Mouse (Mus musculus): Measurements from ENCODE around the gene Rtl8b. TPM values are rescaled to one million over a fixed set of nuclear protein-coding genes. Genes with fewer than 3 reads are reported as not detected.
A peak's percentile ranks its signal among the peaks of the same experiment; 100 is the strongest.
"Not testable (repeated sequence)": the region's sequence is repeated elsewhere in the genome, so short reads cannot be mapped to it uniquely, and the experiment has no call there.

The Rtl8b gene
- total and polyA plus RNA-seq, 2 experiments from 2014 or later: 275 to 323 TPM

DNA sequence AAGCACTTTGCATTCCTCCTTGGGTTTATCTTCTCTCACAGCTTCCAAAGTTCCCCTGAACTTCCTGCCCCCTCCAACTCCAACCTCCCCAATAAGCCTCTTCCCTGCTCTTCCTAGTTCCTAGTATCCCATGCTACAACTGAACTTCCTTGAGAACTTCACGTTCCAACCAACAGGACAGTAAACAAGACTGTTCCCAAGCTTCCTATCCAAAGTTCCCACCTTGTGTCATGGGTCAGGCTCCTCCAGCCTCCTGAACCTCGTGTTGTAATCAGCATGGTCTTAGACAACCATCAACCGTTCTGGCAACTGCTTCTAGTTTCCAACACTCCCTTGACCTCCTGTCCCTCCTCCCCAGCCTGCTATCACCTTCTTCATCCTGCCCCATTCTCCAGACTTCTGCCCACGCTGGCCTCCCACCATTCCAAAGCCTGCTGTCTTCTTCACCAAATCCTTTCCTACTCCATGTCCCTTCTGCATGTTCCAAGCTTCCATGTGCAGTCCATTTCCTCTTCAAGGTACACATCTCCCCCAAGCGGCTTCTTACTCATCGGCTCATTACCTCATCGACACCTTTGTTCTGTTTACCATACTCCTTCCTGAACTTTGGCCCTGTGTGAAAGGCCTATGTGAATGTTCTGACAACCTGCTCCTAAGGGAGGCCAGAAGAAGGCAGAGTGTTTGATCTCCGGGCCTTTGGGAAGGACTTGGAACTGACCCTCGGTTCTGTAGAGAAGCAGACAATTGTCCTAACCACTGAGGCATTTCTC is 24.0 kb upstream of the Rtl8b start:
- TF ChIP-seq CTCF (IDR thresholded peaks at IDR 0.05): no peak
- Histone ChIP-seq H3K9ac (replicated peaks; ENCODE audit: low read length, poor library complexity, severe bottlenecking) (no peak overlapping the region), H3K27me3 (ENCODE audit: insufficient read depth, low read length) (no peaks in the 10 kb centered on the region), H3K36me3 (ENCODE audit: insufficient read depth, low read length) (no peaks in the 10 kb centered on the region), H3K27ac (ENCODE audit: low read depth, low read length) (no peak overlapping the region), H3K4me1 (ENCODE audit: insufficient read depth, low read length) (no peaks in the 10 kb centered on the region), H3K4me3 (ENCODE audit: low read depth, low read length) (no peak overlapping the region), H3K4me2 (ENCODE audit: low read depth, low read length, poor library complexity, severe bottlenecking) (no peak overlapping the region), H3K9me3 (ENCODE audit: low read length) (no peaks in the 10 kb centered on the region)
- DNase-seq (ENCODE audit: low spot score) (no peak), ATAC-seq (ENCODE audit: low FRiP score) (no peak)
- 85% methylated on average over 9 of the region's 9 CpGs for WGBS

- H3K4me3 ChIP-seq (ENCODE audit: low read depth, low read length): no peak overlapping the region
- H3K27ac ChIP-seq (ENCODE audit: low read depth, low read length): no peak overlapping the region
- no peak for TF ChIP-seq CTCF (IDR thresholded peaks at IDR 0.05)
- no peak overlapping the region for H3K4me2 ChIP-seq (ENCODE audit: low read depth, low read length, poor library complexity, severe bottlenecking)
- no peaks in the 10 kb centered on the region for H3K36me3 ChIP-seq (ENCODE audit: insufficient read depth, low read length)
- H3K27me3 ChIP-seq (ENCODE audit: insufficient read depth, low read length): no peaks in the 10 kb centered on the region
- no peaks in the 10 kb centered on the region for H3K4me1 ChIP-seq (ENCODE audit: insufficient read depth, low read length)
- no peaks in the 10 kb centered on the region for H3K9me3 ChIP-seq (ENCODE audit: low read length)
- H3K9ac ChIP-seq (replicated peaks; ENCODE audit: low read length, poor library complexity, severe bottlenecking): no peak overlapping the region
- ATAC-seq (ENCODE audit: low FRiP score) (no peak), DNase-seq (ENCODE audit: low spot score) (no peak)
- WGBS: 81% methylated on average over 2 of the region's 2 CpGs
Measured at GRCm38 (mm10) chrX:53693141-53693540, 22.9 kb upstream of the Rtl8b start.

DNA sequence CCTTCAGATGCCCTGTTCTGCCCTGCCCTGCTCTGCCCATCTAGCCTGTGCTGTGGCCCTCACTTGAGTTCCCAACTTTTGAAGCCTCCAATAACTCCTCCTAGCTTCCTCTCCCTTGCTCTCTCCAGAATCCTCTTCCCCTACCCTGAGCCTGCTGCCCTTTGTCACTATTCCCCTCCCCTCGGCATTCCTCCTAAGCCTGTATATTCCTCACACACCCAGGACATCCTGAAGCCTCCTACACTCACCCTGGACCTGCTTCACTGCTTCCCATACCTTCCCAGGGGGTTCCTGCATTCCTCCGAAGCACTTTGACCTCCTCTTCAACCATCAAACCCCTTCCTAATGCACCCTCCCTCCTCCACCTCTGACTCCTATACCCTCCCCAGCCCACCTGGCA is 21.9 kb upstream of the Rtl8b start:
- no peaks in the 10 kb centered on the region for H3K36me3 ChIP-seq (ENCODE audit: insufficient read depth, low read length)
- no peak overlapping the region for H3K4me3 ChIP-seq (ENCODE audit: low read depth, low read length)
- whole genome bisulfite sequencing: 63% methylated on average over 2 of the region's 2 CpGs
- no peak overlapping the region for H3K9ac ChIP-seq (replicated peaks; ENCODE audit: low read length, poor library complexity, severe bottlenecking)
- ATAC-seq (ENCODE audit: low FRiP score) (no peak), DNase-seq (ENCODE audit: low spot score) (no peak)
- no peak overlapping the region for H3K27ac ChIP-seq (ENCODE audit: low read depth, low read length)
- H3K4me1 ChIP-seq (ENCODE audit: insufficient read depth, low read length): no peaks in the 10 kb centered on the region
- no peaks in the 10 kb centered on the region for H3K9me3 ChIP-seq (ENCODE audit: low read length)
- TF ChIP-seq CTCF (IDR thresholded peaks at IDR 0.05): no peak
- no peaks in the 10 kb centered on the region for H3K27me3 ChIP-seq (ENCODE audit: insufficient read depth, low read length)
- H3K4me2 ChIP-seq (ENCODE audit: low read depth, low read length, poor library complexity, severe bottlenecking): no peak overlapping the region

DNA sequence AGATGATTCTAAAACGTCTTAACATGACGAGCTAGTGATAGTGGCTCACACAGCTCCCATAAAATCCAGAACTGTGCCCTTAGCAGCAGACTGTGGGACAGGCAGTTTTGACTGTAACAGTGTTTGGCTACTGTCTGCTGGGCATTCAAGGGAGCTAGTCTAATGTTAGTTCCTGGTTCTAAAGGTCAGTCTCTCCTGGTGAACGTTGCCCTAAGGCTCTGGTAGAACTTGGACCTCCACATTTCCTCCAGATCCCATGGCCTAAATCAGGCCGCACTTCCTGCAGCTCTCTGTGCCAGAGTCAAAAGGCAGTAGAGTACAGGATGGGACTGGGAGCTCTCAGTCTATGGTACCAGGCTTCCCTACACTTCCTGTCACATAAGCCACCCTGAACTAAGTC is 14.5 kb upstream of the Rtl8b start:
- not testable (repeated sequence) for H3K27ac ChIP-seq (ENCODE audit: low read depth, low read length); H3K4me3 ChIP-seq (ENCODE audit: low read depth, low read length); H3K9ac ChIP-seq (replicated peaks; ENCODE audit: low read length, poor library complexity, severe bottlenecking); H3K27me3 ChIP-seq (ENCODE audit: insufficient read depth, low read length); H3K4me2 ChIP-seq (ENCODE audit: low read depth, low read length, poor library complexity, severe bottlenecking); H3K36me3 ChIP-seq (ENCODE audit: insufficient read depth, low read length); ATAC-seq (ENCODE audit: low FRiP score); H3K4me1 ChIP-seq (ENCODE audit: insufficient read depth, low read length); H3K9me3 ChIP-seq (ENCODE audit: low read length); DNase-seq (ENCODE audit: low spot score)
- WGBS: 79% methylated on average over 2 of the region's 4 CpGs

DNA sequence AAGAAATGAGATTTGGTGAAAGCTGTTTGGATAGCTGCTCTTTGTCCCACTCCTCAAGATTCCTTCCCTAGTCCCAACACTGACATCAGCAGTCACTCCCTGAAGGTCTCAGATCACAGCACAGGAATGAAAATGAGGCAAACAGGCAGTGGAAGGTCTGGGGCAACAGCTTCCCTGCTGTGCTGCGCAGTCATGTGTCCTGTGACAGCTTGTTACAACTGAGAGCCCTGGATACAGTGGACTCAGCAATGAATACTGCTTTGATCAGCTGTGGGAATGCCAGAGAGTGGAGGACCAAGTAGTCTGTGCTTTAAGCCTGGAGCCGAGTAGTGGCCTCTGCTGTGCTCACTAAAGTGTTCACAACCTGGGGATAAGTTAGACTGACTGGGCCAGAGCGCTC is 12.4 kb upstream of the Rtl8b start:
- H3K27ac ChIP-seq (ENCODE audit: low read depth, low read length); H3K4me3 ChIP-seq (ENCODE audit: low read depth, low read length); H3K9me3 ChIP-seq (ENCODE audit: low read length); H3K4me1 ChIP-seq (ENCODE audit: insufficient read depth, low read length); H3K36me3 ChIP-seq (ENCODE audit: insufficient read depth, low read length); H3K9ac ChIP-seq (replicated peaks; ENCODE audit: low read length, poor library complexity, severe bottlenecking); H3K4me2 ChIP-seq (ENCODE audit: low read depth, low read length, poor library complexity, severe bottlenecking); DNase-seq (ENCODE audit: low spot score); H3K27me3 ChIP-seq (ENCODE audit: insufficient read depth, low read length): not testable (repeated sequence)
- peak; percentile 49; the same call in 1 of the 2 replicates for ATAC-seq (ENCODE audit: low FRiP score)
- 75% methylated on average over 2 of the region's 3 CpGs for WGBS

GRCm38 (mm10) chrX:53676943-53677342 is 6.7 kb upstream of the Rtl8b start:
- H3K4me2 ChIP-seq (ENCODE audit: low read depth, low read length, poor library complexity, severe bottlenecking); DNase-seq (ENCODE audit: low spot score); H3K27me3 ChIP-seq (ENCODE audit: insufficient read depth, low read length); H3K4me3 ChIP-seq (ENCODE audit: low read depth, low read length); H3K9ac ChIP-seq (replicated peaks; ENCODE audit: low read length, poor library complexity, severe bottlenecking); H3K9me3 ChIP-seq (ENCODE audit: low read length); H3K27ac ChIP-seq (ENCODE audit: low read depth, low read length); ATAC-seq (ENCODE audit: low FRiP score); H3K36me3 ChIP-seq (ENCODE audit: insufficient read depth, low read length); H3K4me1 ChIP-seq (ENCODE audit: insufficient read depth, low read length): not testable (repeated sequence)
- 3% methylated on average over 1 of the region's 2 CpGs for WGBS
- TF ChIP-seq CTCF (IDR thresholded peaks at IDR 0.05): peak; percentile 66

- H3K36me3 ChIP-seq (ENCODE audit: insufficient read depth, low read length); H3K27me3 ChIP-seq (ENCODE audit: insufficient read depth, low read length); H3K9me3 ChIP-seq (ENCODE audit: low read length); H3K4me1 ChIP-seq (ENCODE audit: insufficient read depth, low read length); H3K9ac ChIP-seq (replicated peaks; ENCODE audit: low read length, poor library complexity, severe bottlenecking): not testable (repeated sequence)
- Histone ChIP-seq H3K27ac (ENCODE audit: low read depth, low read length) (peak overlapping the region; percentile 68; the same call in 1 of the 2 replicates), H3K4me3 (ENCODE audit: low read depth, low read length) (peak overlapping the region; percentile 24), H3K4me2 (ENCODE audit: low read depth, low read length, poor library complexity, severe bottlenecking) (peak overlapping the region; percentile 20; the same call in 1 of the 2 replicates)
- peak; percentile 1 for DNase-seq (ENCODE audit: low spot score)
- ATAC-seq (ENCODE audit: low FRiP score): peak; percentile 60
- WGBS: 23% methylated on average over 4 of the region's 4 CpGs
Measured at GRCm38 (mm10) chrX:53670696-53671095, 488 bp upstream of the Rtl8b start.

GRCm38 (mm10) chrX:53669557-53670270 is 494 bp downstream of the Rtl8b start:
- H3K36me3 ChIP-seq (ENCODE audit: insufficient read depth, low read length); H3K9ac ChIP-seq (replicated peaks; ENCODE audit: low read length, poor library complexity, severe bottlenecking); H3K4me1 ChIP-seq (ENCODE audit: insufficient read depth, low read length); H3K27me3 ChIP-seq (ENCODE audit: insufficient read depth, low read length); DNase-seq (ENCODE audit: low spot score); H3K9me3 ChIP-seq (ENCODE audit: low read length); H3K27ac ChIP-seq (ENCODE audit: low read depth, low read length): not testable (repeated sequence)
- ATAC-seq (ENCODE audit: low FRiP score): peak; percentile 53
- WGBS: no CpG with 5 or more reads among the region's 36 CpGs
- Histone ChIP-seq H3K4me2 (ENCODE audit: low read depth, low read length, poor library complexity, severe bottlenecking) (peak overlapping the region; percentile 26; the same call in 1 of the 2 replicates), H3K4me3 (ENCODE audit: low read depth, low read length) (peak overlapping the region; percentile 24; the same call in 1 of the 2 replicates)
